Mouse (Mus musculus) erythroblast, adult 5-6 weeks (primary cell): ENCODE data around the gene Gm17349. TPM values are rescaled to one million over a fixed set of nuclear protein-coding genes. Genes with fewer than 3 reads are reported as not detected.

Experiments
- ATAC-seq: replicated peaks from 2 replicates; pipeline ENCODE4 v1.8.0; 2016; ENCODE audit warnings: moderate number of reproducible peaks, mild to moderate bottlenecking, moderate TSS enrichment, inconsistent platforms; ENCODE audit not compliant: poor library complexity, low FRiP score, severe bottlenecking
- total RNA-seq, 2 experiments: library from RNA; stranded (forward) in 1 of 2; stranded (reverse) in 1 of 2; fragments of 150-400 nt in 1 of 2; fragments of 200-764, 138-1000 nt in 1 of 2; gene quantifications; 2 replicates each; pipeline versions ENCODE4 v1.2.3 to v1.2.4; 2015 to 2017; ENCODE audit warnings: low replicate concordance in 2 of 2

Gene Gm17349
- total RNA-seq, 2 experiments from 2014 or later: not detected

DNA sequence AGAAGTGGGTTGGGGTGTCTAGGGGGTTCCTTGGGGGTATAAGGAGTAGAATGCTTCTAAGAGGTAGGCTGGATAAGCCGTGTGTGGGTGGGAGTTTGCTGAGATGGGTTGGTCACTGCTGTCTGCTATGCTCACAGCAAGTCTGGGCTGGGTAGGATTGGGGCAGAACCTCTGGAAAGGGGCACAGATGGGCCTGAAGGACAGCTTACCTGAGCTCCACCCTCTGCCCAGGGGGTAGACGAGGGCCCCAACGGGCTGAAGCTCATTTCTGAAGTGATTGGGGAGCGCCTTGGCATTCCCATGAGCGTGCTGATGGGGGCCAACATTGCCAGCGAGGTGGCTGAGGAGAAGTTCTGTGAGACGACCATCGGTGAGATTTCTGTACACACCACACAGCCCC lies 14.6 kb upstream of the Gm17349 start:
- no peak for ATAC-seq

GRCm38 (mm10) chr15:99718461-99719021 lies 13.3 kb upstream of the Gm17349 start:
- ATAC-seq: no peak

GRCm38 (mm10) chr15:99717386-99718334 lies 12.4 kb upstream of the Gm17349 start, which contains the start of gene Gpd1:
Gpd1 (plus strand) TSS chr15:99717515.
- ATAC-seq: no peak

DNA sequence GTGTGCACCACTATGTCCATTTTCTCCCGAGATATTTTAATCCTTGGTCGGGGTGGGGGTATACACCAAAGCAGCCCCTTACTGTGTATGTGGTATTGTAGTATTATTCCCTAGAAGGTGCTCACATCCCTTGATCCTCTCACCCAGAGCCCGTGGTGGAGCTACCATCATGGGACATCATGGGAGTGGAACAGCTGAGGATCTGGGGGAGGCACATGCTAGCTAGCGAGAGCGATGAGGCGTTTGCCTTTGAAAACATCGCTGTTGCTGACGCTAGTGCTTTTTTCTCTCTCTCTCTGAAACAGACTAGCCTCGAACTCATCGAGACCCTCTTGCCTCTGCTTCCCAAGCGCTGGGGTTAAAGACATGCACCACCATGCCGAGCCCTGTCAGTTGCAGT lies 11.5 kb upstream of the Gm17349 start:
- no peak for ATAC-seq

DNA sequence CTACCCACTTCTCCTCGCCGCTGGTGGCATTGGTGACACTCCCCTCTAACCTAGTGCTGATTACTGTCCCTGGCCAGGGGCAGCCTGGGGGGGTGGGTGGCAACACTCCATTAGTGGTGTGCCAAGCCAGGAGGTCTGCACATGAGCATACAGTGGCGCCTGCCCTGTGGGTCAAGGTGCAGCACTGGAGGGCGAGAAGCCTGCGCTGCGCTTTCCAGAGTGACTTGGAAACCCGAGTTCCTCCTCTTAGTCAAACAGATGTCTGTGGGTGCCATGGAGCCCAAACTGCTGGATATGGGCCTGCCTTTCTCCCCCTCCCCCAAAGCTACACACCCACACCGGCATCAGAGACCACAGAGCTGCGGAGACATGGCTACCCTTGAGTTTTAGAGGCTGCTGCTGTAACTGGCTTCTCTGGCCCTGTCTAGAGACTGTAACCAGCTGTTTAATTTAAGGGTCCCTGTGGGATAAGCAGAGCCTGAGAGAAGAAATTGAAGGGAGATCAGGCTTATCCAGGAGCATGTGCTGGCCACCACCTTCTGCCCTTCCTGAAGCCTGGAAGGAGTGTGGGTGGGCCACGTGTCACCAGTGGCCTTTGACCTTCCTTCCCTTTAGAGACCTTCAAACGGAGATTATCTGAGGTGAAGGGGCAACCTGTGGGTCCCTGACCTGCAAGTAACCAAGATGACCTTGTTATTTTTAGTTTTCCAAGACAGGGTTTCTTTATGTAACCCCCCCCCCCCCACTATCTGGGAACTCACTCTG lies 10.9 kb upstream of the Gm17349 start:
- peak; percentile 8; the same call in 1 of the 2 replicates for ATAC-seq

GRCm38 (mm10) chr15:99715361-99715865 lies 10.1 kb upstream of the Gm17349 start:
- peak; percentile 82 for ATAC-seq

- ATAC-seq: peak; percentile 76
These were observed 9.6 kb upstream of the Gm17349 start for GRCm38 (mm10) chr15:99714858-99715257.

GRCm38 (mm10) chr15:99714206-99714605 lies 8.9 kb upstream of the Gm17349 start:
- no peak for ATAC-seq

DNA sequence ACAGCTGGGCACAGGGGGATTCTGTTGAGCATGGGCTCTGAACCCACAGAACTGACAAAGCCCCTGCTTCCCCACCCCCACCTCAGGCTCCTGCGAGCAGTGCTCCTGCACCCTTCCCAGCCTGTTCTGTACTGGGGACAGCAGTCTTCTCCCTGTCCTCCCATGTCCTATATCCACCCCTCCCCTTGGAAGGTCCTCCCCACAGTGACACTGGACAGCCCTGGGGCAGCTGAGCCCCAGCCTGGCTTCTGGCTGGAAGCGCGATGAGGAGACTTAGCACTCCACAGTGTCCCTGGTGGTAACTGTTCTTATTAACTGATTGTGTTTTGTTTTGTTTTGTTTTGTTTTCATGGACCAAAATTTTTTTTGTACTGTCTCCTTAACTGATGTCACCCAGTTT lies 8.3 kb upstream of the Gm17349 start:
- ATAC-seq: no peak

DNA sequence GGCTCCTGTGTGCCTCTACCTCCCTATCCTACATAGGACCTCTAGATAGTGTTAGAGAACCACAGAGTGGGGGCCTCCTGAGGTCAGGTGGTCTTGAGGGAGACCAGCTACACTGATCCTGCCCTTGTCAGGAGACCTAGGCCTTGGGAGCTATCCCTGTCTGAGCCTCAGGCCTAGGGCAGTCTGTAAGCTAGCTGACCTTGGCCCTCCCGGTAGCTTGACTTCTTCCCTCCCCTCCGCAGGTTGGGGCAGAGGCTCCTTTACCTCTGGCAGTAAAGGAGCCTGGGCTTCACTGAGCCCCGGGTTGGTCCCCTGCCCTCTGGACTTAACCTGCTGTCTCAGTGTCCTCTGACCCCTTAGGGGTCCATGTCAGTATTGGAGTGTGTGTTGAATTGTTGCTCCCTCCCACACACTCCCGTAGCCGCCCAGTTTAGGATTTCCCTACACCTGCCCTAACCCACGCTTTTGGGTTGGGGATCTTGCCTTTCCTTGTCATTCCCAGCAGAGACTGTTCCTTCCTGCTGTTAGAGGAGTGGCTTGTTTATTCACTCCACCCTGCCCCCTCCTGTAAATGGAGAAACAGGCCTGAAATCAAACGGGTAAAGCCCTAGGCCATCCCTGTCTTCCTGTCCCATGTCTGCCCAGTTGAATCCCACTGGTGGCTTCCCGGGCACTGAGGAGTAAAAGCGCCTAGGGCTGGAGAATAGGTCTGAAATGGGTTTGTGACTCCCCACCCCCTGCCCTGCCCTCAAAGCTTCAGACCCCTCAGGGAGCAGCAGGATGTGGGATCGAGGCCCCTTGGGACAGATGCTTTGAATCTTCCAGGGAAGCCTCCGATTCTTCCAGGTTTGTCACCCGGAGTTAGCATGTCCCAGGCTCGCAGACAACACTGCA lies 7.6 kb upstream of the Gm17349 start:
- ATAC-seq: no peak

GRCm38 (mm10) chr15:99711491-99711890 lies 6.2 kb upstream of the Gm17349 start:
- ATAC-seq: no peak

GRCm38 (mm10) chr15:99710221-99711190 lies 5.2 kb upstream of the Gm17349 start:
- ATAC-seq: no peak

DNA sequence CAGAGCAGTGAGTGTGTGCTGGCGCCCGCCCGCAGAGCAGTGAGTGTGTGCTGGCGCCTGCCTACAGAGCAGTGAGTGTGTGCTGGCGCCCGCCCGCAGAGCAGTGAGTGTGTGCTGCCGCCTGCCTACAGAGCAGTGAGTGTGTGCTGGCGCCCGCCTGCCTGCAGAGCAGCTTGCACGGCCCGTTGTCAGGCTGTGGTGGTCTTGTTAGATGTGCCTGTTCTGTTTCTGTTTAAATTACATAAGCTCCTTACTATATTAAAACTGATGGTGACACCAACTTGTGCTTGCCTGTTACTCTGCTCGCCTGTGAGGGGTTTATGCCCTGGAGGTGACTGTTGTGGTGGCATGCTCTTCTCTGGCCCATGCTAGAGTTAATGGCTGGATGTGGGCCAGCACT lies 2.9 kb upstream of the Gm17349 start:
- ATAC-seq: no peak

- no peak for ATAC-seq
These were observed 409 bp downstream of the Gm17349 start for GRCm38 (mm10) chr15:99704881-99705280.

GRCm38 (mm10) chr15:99704041-99704681 lies 1.1 kb downstream of the Gm17349 start:
- no peak for ATAC-seq

GRCm38 (mm10) chr15:99703676-99704040 lies 1.6 kb downstream of the Gm17349 start:
- ATAC-seq: no peak

DNA sequence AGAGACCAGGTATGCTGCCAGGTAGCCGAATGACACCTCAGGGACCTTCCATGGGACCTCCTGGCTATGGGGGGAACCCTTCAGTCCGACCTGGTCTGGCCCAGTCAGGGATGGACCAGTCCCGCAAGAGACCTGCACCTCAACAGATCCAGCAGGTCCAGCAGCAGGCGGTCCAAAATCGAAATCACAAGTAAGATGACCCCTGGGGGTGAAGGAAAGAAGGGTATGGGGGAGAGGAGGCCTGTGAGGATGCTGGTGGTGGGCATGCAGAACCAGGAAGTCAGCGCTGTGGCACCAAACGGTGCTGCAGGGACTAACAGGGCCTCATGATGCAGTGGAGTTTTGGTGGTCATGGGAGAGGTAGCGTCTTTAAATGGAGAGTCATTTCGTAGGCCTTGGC lies 2.2 kb downstream of the Gm17349 start:
- ATAC-seq: no peak
